Mouse (Mus musculus) cortical plate, adult 2 months (tissue): ENCODE results near the gene Gm16181.

Experiments
- CTCF ChIP-seq: fragments of 200-500 bp; IDR thresholded peaks from 2 replicates; pipeline ENCODE4 v1.5.1; 2011; ENCODE audit warnings: mild to moderate bottlenecking, control low read depth, low read length; ENCODE audit not compliant: insufficient read depth; ENCODE audit errors: extremely low read depth
- POLR2A ChIP-seq: fragments of 200-500 bp; IDR thresholded peaks from 2 replicates; pipeline ENCODE4 v1.6.1; 2011; ENCODE audit warnings: mild to moderate bottlenecking, low read length, control low read depth; ENCODE audit not compliant: insufficient read depth; ENCODE audit errors: extremely low read depth

GRCm38 (mm10) chr17:35259621-35260020 lies 39.0 kb downstream of the Gm16181 start:
- no peak for TF ChIP-seq POLR2A
- TF ChIP-seq CTCF: no peak
